Mouse (Mus musculus): ENCODE measurements at regions not wholly inside any gene's neighbourhood (a gene's known extent, or its start where the extent isn't known, plus 50 kb on each side); places are given as distances from the start of the nearest gene placed in this dataset.

DNA sequence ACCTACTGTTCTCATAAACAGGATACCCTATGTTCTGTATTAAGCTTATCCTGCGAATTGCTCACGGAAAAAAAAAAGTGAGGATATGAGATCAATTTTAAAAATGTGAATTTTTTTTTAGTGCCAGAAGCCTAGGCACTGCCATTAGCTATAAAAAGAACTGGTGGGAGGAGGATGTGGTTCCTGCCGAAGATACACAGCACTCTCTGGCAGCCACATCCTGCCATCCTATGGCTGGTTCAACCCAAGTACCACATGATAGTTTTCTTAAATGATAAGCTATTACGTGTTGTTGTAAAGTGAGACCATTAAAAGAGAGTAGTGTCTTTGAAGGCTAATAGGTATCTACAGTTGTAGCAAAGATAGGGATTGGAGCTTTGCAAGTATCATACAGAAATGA lies 58.2 kb upstream of the Ppp3ca start:
- no peaks in the 10 kb centered on the region for H3K27me3 ChIP-seq (ENCODE audit: control insufficient read depth, insufficient read depth, low read length)
- WGBS: 80% methylated on average over 4 of the region's 4 CpGs
- H3K4me1 ChIP-seq (ENCODE audit: control insufficient read depth, insufficient read depth, insufficient read length, low read length): peaks cover 6% of the 10 kb centered on the region; the same call in 1 of the 2 replicates
- TF ChIP-seq CTCF (IDR thresholded peaks at IDR 0.05; ENCODE audit: extremely low read depth, insufficient read length, insufficient replicate concordance, low read depth, low read length) (no peak), POLR2A (IDR thresholded peaks at IDR 0.05; ENCODE audit: low read depth, low read length) (no peak)
- no peak overlapping the region for H3K4me3 ChIP-seq (ENCODE audit: low read depth, low read length)
- H3K36me3 ChIP-seq (ENCODE audit: control insufficient read depth, insufficient read depth, low read length): no peaks in the 10 kb centered on the region
- H3K27ac ChIP-seq (ENCODE audit: insufficient read depth, low read depth, low read length): no peak overlapping the region

DNA sequence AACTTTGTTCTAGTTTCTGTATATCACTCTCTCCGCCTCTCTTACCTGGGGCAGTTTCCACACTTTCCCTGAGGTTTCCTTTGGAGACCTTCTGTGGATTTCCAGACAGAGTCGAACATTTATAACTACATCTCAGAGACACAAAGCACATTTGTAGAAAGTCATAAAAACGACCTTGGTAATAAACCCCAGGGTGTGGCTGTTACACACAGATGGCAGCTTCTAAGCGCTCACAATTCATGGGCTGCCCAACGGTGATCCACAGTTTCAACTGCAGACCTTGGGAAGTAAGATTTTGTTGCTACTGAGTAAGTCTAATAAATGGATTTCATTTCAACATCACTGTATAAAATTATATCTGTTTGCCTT lies 59.4 kb upstream of the Ppp3ca start:
- Histone ChIP-seq H3K4me3 (ENCODE audit: low read depth, low read length) (no peak overlapping the region), H3K27ac (ENCODE audit: insufficient read depth, low read depth, low read length) (peak overlapping the region; percentile 55), H3K36me3 (ENCODE audit: control insufficient read depth, insufficient read depth, low read length) (no peaks in the 10 kb centered on the region), H3K27me3 (ENCODE audit: control insufficient read depth, insufficient read depth, low read length) (no peaks in the 10 kb centered on the region), H3K4me1 (ENCODE audit: control insufficient read depth, insufficient read depth, insufficient read length, low read length) (peaks cover 6% of the 10 kb centered on the region; the same call in 1 of the 2 replicates)
- no peak for TF ChIP-seq CTCF (IDR thresholded peaks at IDR 0.05; ENCODE audit: extremely low read depth, insufficient read length, insufficient replicate concordance, low read depth, low read length)
- no peak for TF ChIP-seq POLR2A (IDR thresholded peaks at IDR 0.05; ENCODE audit: low read depth, low read length)
- 19% methylated on average over 5 of the region's 5 CpGs for WGBS

DNA sequence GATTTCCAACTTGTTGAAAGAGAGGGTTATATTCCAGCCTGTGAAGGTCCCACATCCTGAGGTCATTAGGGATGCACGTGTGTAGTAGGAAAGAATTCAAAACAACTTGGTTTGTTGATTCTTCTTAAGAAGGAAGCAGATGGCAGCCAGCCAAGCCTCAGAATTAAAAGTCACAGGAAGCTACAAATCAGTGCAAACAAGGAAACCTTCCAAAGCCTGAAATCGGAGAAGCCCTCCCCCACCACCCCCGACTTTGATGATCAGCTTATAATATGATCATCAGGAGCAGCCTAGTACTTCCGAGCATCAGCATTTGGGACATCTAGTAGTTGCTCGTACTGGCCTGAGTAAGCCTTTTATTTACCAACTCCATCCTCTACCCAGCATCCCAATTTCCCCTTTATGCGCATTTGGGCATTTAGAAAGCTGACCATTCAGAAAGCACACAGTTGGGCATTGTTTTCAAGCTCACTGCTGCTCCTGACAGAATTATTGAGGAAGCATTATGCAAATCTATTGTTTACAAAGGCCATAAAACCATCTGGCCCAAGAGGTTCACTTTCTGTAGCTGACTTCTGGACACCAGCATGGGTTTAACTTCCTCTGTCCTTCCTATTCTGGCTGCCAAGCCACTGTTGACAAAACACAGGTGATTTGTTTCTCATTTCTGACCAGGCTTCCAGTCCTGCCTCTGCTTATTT lies 59.9 kb upstream of the Ppp3ca start:
- Histone ChIP-seq H3K4me3 (ENCODE audit: low read depth, low read length) (no peak overlapping the region), H3K27ac (ENCODE audit: insufficient read depth, low read depth, low read length) (peak overlapping the region; percentile 55), H3K36me3 (ENCODE audit: control insufficient read depth, insufficient read depth, low read length) (no peaks in the 10 kb centered on the region), H3K27me3 (ENCODE audit: control insufficient read depth, insufficient read depth, low read length) (no peaks in the 10 kb centered on the region), H3K4me1 (ENCODE audit: control insufficient read depth, insufficient read depth, insufficient read length, low read length) (peaks cover 6% of the 10 kb centered on the region; the same call in 1 of the 2 replicates)
- TF ChIP-seq CTCF (IDR thresholded peaks at IDR 0.05; ENCODE audit: extremely low read depth, insufficient read length, insufficient replicate concordance, low read depth, low read length) (no peak), POLR2A (IDR thresholded peaks at IDR 0.05; ENCODE audit: low read depth, low read length) (no peak)
- WGBS: 4% methylated on average over 6 of the region's 6 CpGs

DNA sequence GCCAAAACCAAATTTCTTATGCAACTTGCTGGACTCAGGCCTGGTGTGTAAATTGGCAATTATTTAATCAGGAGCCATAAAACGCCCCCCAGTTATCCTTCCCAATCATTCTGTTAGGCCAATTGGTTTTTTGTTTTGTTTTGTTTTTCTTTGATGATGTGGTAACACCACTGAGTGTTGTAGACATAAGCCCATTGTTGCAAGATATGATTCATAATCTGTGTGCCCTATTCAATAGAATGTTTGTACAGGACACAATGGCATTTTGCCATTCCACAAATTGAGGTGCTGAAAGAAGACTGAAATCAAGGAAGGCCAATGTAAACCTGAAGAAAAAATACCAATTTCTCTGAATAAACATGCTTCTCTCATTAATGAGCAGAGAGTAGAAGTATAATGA lies 68.2 kb upstream of the Ppp3ca start:
- no peak overlapping the region for H3K27ac ChIP-seq (ENCODE audit: insufficient read depth, low read depth, low read length)
- H3K4me1 ChIP-seq (ENCODE audit: control insufficient read depth, insufficient read depth, insufficient read length, low read length): no peaks in the 10 kb centered on the region
- no peak for TF ChIP-seq CTCF (IDR thresholded peaks at IDR 0.05; ENCODE audit: extremely low read depth, insufficient read length, insufficient replicate concordance, low read depth, low read length)
- no peak for TF ChIP-seq POLR2A (IDR thresholded peaks at IDR 0.05; ENCODE audit: low read depth, low read length)
- no peaks in the 10 kb centered on the region for H3K27me3 ChIP-seq (ENCODE audit: control insufficient read depth, insufficient read depth, low read length)
- no peaks in the 10 kb centered on the region for H3K36me3 ChIP-seq (ENCODE audit: control insufficient read depth, insufficient read depth, low read length)
- no peak overlapping the region for H3K4me3 ChIP-seq (ENCODE audit: low read depth, low read length)
- WGBS: 48% methylated on average over 1 of the region's 1 CpGs

DNA sequence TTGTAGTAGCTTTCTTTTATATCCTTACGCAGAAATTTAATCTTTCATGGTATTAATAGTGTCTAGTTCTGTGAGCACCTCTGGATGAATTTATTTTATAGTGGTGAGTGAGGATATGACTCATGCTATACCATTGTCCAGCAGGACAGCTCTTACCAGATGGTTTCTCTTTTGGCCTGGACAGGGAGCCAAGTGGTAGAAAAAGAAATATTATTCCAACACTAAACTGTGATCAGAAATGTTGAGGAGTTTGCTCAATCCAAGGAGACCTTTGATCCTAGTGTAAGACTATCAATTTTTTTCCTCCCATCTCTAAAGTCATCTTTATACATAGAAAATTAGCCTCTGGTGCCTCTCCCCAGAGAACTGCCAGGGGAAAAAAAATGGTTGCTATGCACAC lies 86.0 kb upstream of the Ppp3ca start:
- 88% methylated on average over 1 of the region's 1 CpGs for WGBS
- Histone ChIP-seq H3K4me1 (ENCODE audit: control insufficient read depth, insufficient read depth, insufficient read length, low read length) (no peaks in the 10 kb centered on the region), H3K4me3 (ENCODE audit: low read depth, low read length) (no peak overlapping the region), H3K27me3 (ENCODE audit: control insufficient read depth, insufficient read depth, low read length) (no peaks in the 10 kb centered on the region), H3K27ac (ENCODE audit: insufficient read depth, low read depth, low read length) (no peak overlapping the region), H3K36me3 (ENCODE audit: control insufficient read depth, insufficient read depth, low read length) (no peaks in the 10 kb centered on the region)
- no peak for TF ChIP-seq POLR2A (IDR thresholded peaks at IDR 0.05; ENCODE audit: low read depth, low read length)
- no peak for TF ChIP-seq CTCF (IDR thresholded peaks at IDR 0.05; ENCODE audit: extremely low read depth, insufficient read length, insufficient replicate concordance, low read depth, low read length)

DNA sequence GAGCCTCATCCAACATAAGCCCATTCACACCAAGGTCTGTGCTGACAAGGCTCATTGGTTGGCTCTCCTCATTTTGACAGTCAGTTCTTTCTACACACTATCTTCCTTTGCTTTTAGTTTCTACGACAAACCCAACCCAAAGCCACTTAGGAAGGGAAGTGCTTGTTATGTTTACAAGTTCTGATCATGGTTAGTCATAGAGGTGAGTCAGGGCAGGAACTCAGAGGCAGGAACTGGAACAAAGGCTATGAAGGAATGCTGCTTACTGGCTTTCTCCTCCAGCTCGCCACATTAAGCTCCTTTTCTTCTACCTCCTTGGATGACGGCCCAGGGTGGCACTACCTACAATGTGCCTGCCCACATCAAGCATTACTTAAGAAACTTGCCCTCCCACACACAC lies 91.9 kb upstream of the Ppp3ca start:
- H3K27me3 ChIP-seq (ENCODE audit: control insufficient read depth, insufficient read depth, low read length): no peaks in the 10 kb centered on the region
- no peaks in the 10 kb centered on the region for H3K36me3 ChIP-seq (ENCODE audit: control insufficient read depth, insufficient read depth, low read length)
- no peak overlapping the region for H3K27ac ChIP-seq (ENCODE audit: insufficient read depth, low read depth, low read length)
- H3K4me1 ChIP-seq (ENCODE audit: control insufficient read depth, insufficient read depth, insufficient read length, low read length): no peaks in the 10 kb centered on the region
- 75% methylated on average over 3 of the region's 3 CpGs for WGBS
- no peak overlapping the region for H3K4me3 ChIP-seq (ENCODE audit: low read depth, low read length)
- no peak for TF ChIP-seq CTCF (IDR thresholded peaks at IDR 0.05; ENCODE audit: extremely low read depth, insufficient read length, insufficient replicate concordance, low read depth, low read length)
- no peak for TF ChIP-seq POLR2A (IDR thresholded peaks at IDR 0.05; ENCODE audit: low read depth, low read length)

DNA sequence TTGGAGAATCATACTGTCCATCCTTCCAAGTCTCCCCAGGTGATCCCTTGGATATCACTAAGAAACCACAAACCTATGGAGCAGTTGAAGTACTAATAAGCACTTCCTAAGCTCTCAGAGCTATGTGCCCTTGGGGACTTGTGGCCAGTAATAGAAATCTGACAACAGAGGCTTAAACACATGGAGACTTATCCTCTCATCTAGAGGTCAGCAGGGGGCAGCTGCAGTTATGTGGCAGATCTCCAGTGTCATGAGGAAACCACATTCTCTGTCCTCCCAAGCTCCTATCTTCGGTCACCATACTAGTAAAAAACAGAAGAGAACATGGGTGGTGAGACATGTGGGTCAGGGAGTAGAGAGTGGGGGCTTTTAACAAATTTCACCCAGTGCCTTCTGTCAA lies 99.4 kb upstream of the Ppp3ca start:
- 58% methylated on average over 1 of the region's 1 CpGs for WGBS
- Histone ChIP-seq H3K4me1 (ENCODE audit: control insufficient read depth, insufficient read depth, insufficient read length, low read length) (no peaks in the 10 kb centered on the region), H3K27me3 (ENCODE audit: control insufficient read depth, insufficient read depth, low read length) (no peaks in the 10 kb centered on the region), H3K36me3 (ENCODE audit: control insufficient read depth, insufficient read depth, low read length) (no peaks in the 10 kb centered on the region), H3K27ac (ENCODE audit: insufficient read depth, low read depth, low read length) (no peak overlapping the region), H3K4me3 (ENCODE audit: low read depth, low read length) (no peak overlapping the region)
- TF ChIP-seq POLR2A (IDR thresholded peaks at IDR 0.05; ENCODE audit: low read depth, low read length): no peak
- TF ChIP-seq CTCF (IDR thresholded peaks at IDR 0.05; ENCODE audit: extremely low read depth, insufficient read length, insufficient replicate concordance, low read depth, low read length): no peak
